Mouse (Mus musculus): Measurements from ENCODE around the gene Gm17334. TPM values are rescaled to one million over a fixed set of nuclear protein-coding genes. Genes with fewer than 3 reads are reported as not detected.

The Gm17334 gene
- polyA plus RNA-seq, 1 experiment from 2014 or later: not detected

GRCm38 (mm10) chr11:53774659-53775255, 1.8 kb upstream of the Gm17334 start:
- Histone ChIP-seq H3K27me3 (ENCODE audit: low read depth, poor library complexity, severe bottlenecking) (peaks cover 11% of the 10 kb centered on the region), H3K4me3 (no peak overlapping the region), H3K27ac (no peak overlapping the region), H3K4me1 (peaks cover 9% of the 10 kb centered on the region), H3K9me3 (replicated peaks) (no peaks in the 10 kb centered on the region), H3K36me3 (peaks cover 32% of the 10 kb centered on the region)
- DNase-seq (ENCODE audit: low spot score): no peak
- WGBS: 90% methylated on average over 13 of the region's 13 CpGs

GRCm38 (mm10) chr11:53773641-53774360, 814 bp upstream of the Gm17334 start:
- Histone ChIP-seq H3K36me3 (peaks cover 32% of the 10 kb centered on the region), H3K27me3 (ENCODE audit: low read depth, poor library complexity, severe bottlenecking) (peaks cover 18% of the 10 kb centered on the region)
- WGBS: 90% methylated on average over 16 of the region's 16 CpGs

GRCm38 (mm10) chr11:53772536-53772935, 451 bp downstream of the Gm17334 start:
- Histone ChIP-seq H3K27me3 (ENCODE audit: low read depth, poor library complexity, severe bottlenecking) (peaks cover 25% of the 10 kb centered on the region), H3K9me3 (replicated peaks) (no peaks in the 10 kb centered on the region), H3K4me3 (no peak overlapping the region), H3K36me3 (peaks cover 32% of the 10 kb centered on the region), H3K27ac (no peak overlapping the region), H3K4me1 (peaks cover 20% of the 10 kb centered on the region)
- no peak for DNase-seq (ENCODE audit: low spot score)
- WGBS: 81% methylated on average over 9 of the region's 9 CpGs

More at GRCm38 (mm10) chr11:53773641-53774360, 814 bp upstream of the Gm17334 start:
- Histone ChIP-seq H3K4me1 (peaks cover 18% of the 10 kb centered on the region), H3K9me3 (replicated peaks) (no peaks in the 10 kb centered on the region), H3K4me3 (no peak overlapping the region), H3K27ac (no peak overlapping the region)
- DNase-seq (ENCODE audit: low spot score): no peak

- Histone ChIP-seq H3K4me3 (peak overlapping the region; percentile 86), H3K27ac (no peak overlapping the region), H3K9me3 (replicated peaks) (no peaks in the 10 kb centered on the region), H3K27me3 (ENCODE audit: low read depth, poor library complexity, severe bottlenecking) (peaks cover 25% of the 10 kb centered on the region), H3K4me1 (peaks cover 20% of the 10 kb centered on the region), H3K36me3 (peaks cover 26% of the 10 kb centered on the region)
- 83% methylated on average over 11 of the region's 11 CpGs for WGBS
- DNase-seq (ENCODE audit: low spot score): no peak
These were observed 1.8 kb downstream of the Gm17334 start for GRCm38 (mm10) chr11:53771001-53771744.

- peaks cover 20% of the 10 kb centered on the region for H3K4me1 ChIP-seq
- WGBS: under 1% methylated on average over 75 of the region's 75 CpGs
These were observed 2.7 kb downstream of the Gm17334 start for GRCm38 (mm10) chr11:53770125-53770791.

GRCm38 (mm10) chr11:53769760-53770124, 3.2 kb downstream of the Gm17334 start, which contains the start of gene Irf1:
TSS of gene Irf1 (plus strand) at chr11:53770014.
- Histone ChIP-seq H3K9me3 (replicated peaks) (no peaks in the 10 kb centered on the region), H3K27ac (peak within 1 kb of the TSS; percentile 88), H3K27me3 (ENCODE audit: low read depth, poor library complexity, severe bottlenecking) (peaks cover 35% of the 10 kb centered on the region), H3K4me1 (peaks cover 22% of the 10 kb centered on the region), H3K4me3 (peak within 1 kb of the TSS; percentile 86), H3K36me3 (peaks cover 14% of the 10 kb centered on the region)
- 0% methylated on average over 40 of the region's 40 CpGs for WGBS
- DNase-seq (ENCODE audit: low spot score): peak; percentile 90

More at GRCm38 (mm10) chr11:53770125-53770791, 2.7 kb downstream of the Gm17334 start:
- Histone ChIP-seq H3K27me3 (ENCODE audit: low read depth, poor library complexity, severe bottlenecking) (peaks cover 30% of the 10 kb centered on the region), H3K36me3 (peaks cover 19% of the 10 kb centered on the region), H3K4me3 (peak overlapping the region; percentile 86), H3K9me3 (replicated peaks) (no peaks in the 10 kb centered on the region), H3K27ac (peak overlapping the region; percentile 88)
- DNase-seq (ENCODE audit: low spot score): peak; percentile 80

GRCm38 (mm10) chr11:53769185-53769576, 3.8 kb downstream of the Gm17334 start:
- Histone ChIP-seq H3K27ac (peak overlapping the region; percentile 88; the same call in 1 of the 2 replicates), H3K27me3 (ENCODE audit: low read depth, poor library complexity, severe bottlenecking) (peaks cover 39% of the 10 kb centered on the region), H3K36me3 (peaks cover 9% of the 10 kb centered on the region; the same call in 1 of the 2 replicates), H3K4me3 (peak overlapping the region; percentile 86), H3K9me3 (replicated peaks) (no peaks in the 10 kb centered on the region), H3K4me1 (peaks cover 27% of the 10 kb centered on the region)
- 51% methylated on average over 12 of the region's 12 CpGs for WGBS
- DNase-seq (ENCODE audit: low spot score): no peak

- Histone ChIP-seq H3K27me3 (ENCODE audit: low read depth, poor library complexity, severe bottlenecking) (peaks cover 39% of the 10 kb centered on the region), H3K4me3 (no peak overlapping the region; the same call in 1 of the 2 replicates), H3K27ac (no peak overlapping the region), H3K9me3 (replicated peaks) (no peaks in the 10 kb centered on the region), H3K36me3 (peaks cover 3% of the 10 kb centered on the region; the same call in 1 of the 2 replicates), H3K4me1 (peaks cover 33% of the 10 kb centered on the region)
- no peak for DNase-seq (ENCODE audit: low spot score)
- 74% methylated on average over 13 of the region's 13 CpGs for WGBS
These were observed 4.4 kb downstream of the Gm17334 start for GRCm38 (mm10) chr11:53768422-53769184.

GRCm38 (mm10) chr11:53764581-53764980, 8.4 kb downstream of the Gm17334 start:
- Histone ChIP-seq H3K9me3 (replicated peaks) (no peaks in the 10 kb centered on the region), H3K27me3 (ENCODE audit: low read depth, poor library complexity, severe bottlenecking) (peaks cover 68% of the 10 kb centered on the region), H3K27ac (no peak overlapping the region), H3K4me3 (no peak overlapping the region), H3K36me3 (no peaks in the 10 kb centered on the region), H3K4me1 (peaks cover 58% of the 10 kb centered on the region)
- WGBS: 44% methylated on average over 5 of the region's 5 CpGs
- DNase-seq (ENCODE audit: low spot score): no peak

GRCm38 (mm10) chr11:53763496-53764140, 9.4 kb downstream of the Gm17334 start:
- DNase-seq (ENCODE audit: low spot score): peak; percentile 82
- WGBS: 4% methylated on average over 33 of the region's 33 CpGs
- Histone ChIP-seq H3K27ac (peak overlapping the region; percentile 87), H3K27me3 (ENCODE audit: low read depth, poor library complexity, severe bottlenecking) (peaks cover 68% of the 10 kb centered on the region), H3K9me3 (replicated peaks) (no peaks in the 10 kb centered on the region), H3K36me3 (no peaks in the 10 kb centered on the region), H3K4me1 (peaks cover 58% of the 10 kb centered on the region), H3K4me3 (peak overlapping the region; percentile 49)

GRCm38 (mm10) chr11:53762827-53763495, 10.0 kb downstream of the Gm17334 start:
- H3K4me1 ChIP-seq: peaks cover 60% of the 10 kb centered on the region

More at GRCm38 (mm10) chr11:53762827-53763495, 10.0 kb downstream of the Gm17334 start:
- H3K27ac ChIP-seq: peak overlapping the region; percentile 87
- H3K4me3 ChIP-seq: peak overlapping the region; percentile 49
- peaks cover 63% of the 10 kb centered on the region for H3K27me3 ChIP-seq (ENCODE audit: low read depth, poor library complexity, severe bottlenecking)
- peak; percentile 63 for DNase-seq (ENCODE audit: low spot score)
- H3K9me3 ChIP-seq (replicated peaks): no peaks in the 10 kb centered on the region
- H3K36me3 ChIP-seq: no peaks in the 10 kb centered on the region
- WGBS: 8% methylated on average over 23 of the region's 23 CpGs
